Mouse (Mus musculus) liver, embryonic 12.5 days (tissue): Measurements from ENCODE around the gene Gm5089. TPM values are rescaled to one million over a fixed set of nuclear protein-coding genes. Genes with fewer than 3 reads are reported as not detected.

ENCODE experiments used
- ATAC-seq: fragments of 200-750 bp; cut with Nextera tagmentation; 2 replicates; pipeline ENCODE4 v1.8.0; 2017; ENCODE audit warnings: moderate number of reproducible peaks, mild to moderate bottlenecking, moderate library complexity
- H3K27ac ChIP-seq: fragments of 300-500 bp; sonication (generic); 2 replicates; pipeline ENCODE4 v1.5.1; 2016; ENCODE audit warnings: mild to moderate bottlenecking
- H3K27me3 ChIP-seq: fragments of 300-500 bp; sonication (generic); replicated peaks from 2 replicates; pipeline ENCODE4 v1.6.1; 2016; ENCODE audit warnings: mild to moderate bottlenecking, moderate library complexity
- H3K36me3 ChIP-seq: fragments of 300-500 bp; sonication (generic); 2 replicates; pipeline ENCODE4 v1.6.1; 2016; ENCODE audit warnings: mild to moderate bottlenecking, moderate library complexity
- H3K4me1 ChIP-seq: fragments of 300-500 bp; sonication (generic); 2 replicates; pipeline ENCODE4 v1.6.1; 2016
- H3K4me2 ChIP-seq: fragments of 300-500 bp; sonication (generic); 2 replicates; pipeline ENCODE4 v1.6.1; 2016; ENCODE audit warnings: mild to moderate bottlenecking, moderate library complexity
- H3K4me3 ChIP-seq: fragments of 300-500 bp; sonication (generic); 2 replicates; pipeline ENCODE4 v1.5.1; 2016; ENCODE audit warnings: mild to moderate bottlenecking, moderate library complexity
- H3K9ac ChIP-seq: fragments of 300-500 bp; sonication (generic); 2 replicates; pipeline ENCODE4 v1.6.1; 2016; ENCODE audit warnings: mild to moderate bottlenecking, moderate library complexity
- H3K9me3 ChIP-seq: fragments of 300-500 bp; sonication (generic); replicated peaks from 2 replicates; pipeline ENCODE4 v1.6.1; 2016; ENCODE audit warnings: mild to moderate bottlenecking, moderate library complexity
- WGBS: fragments of 180-500 bp; shearing (Covaris S2); methylation state at CpG from one replicate; pipeline ENCODE4 v1.1.7; 2016; ENCODE audit not compliant: insufficient replicate concordance; 5-methylcytosine and 5-hydroxymethylcytosine counted together
- polyA plus RNA-seq: library from polyadenylated mRNA; unstranded; fragments of >200 nt; fragmentation: Nextera tagmentation; extraction: Ambion mirVana; gene quantifications from 2 replicates; pipeline ENCODE4 v1.2.1, GENCODE M21; 2016

The Gm5089 gene
- polyA plus RNA-seq, 1 experiment from 2014 or later, result not detected

- H3K9me3 ChIP-seq, result no peaks in the 10 kb centered on the region
- no peak overlapping the region for H3K9ac ChIP-seq
- peak overlapping the region; percentile 36 for H3K4me3 ChIP-seq
- H3K4me2 ChIP-seq, result peak overlapping the region; percentile 63
- no peaks in the 10 kb centered on the region for H3K36me3 ChIP-seq
- H3K27me3 ChIP-seq, result peaks cover 100% of the 10 kb centered on the region
- H3K4me1 ChIP-seq, result peaks cover 20% of the 10 kb centered on the region
- WGBS, result 1% methylated on average over 64 of the region's 65 CpGs
- no peak overlapping the region for H3K27ac ChIP-seq
- ATAC-seq, result no peak
Measured at GRCm38 (mm10) chr14:122475557-122476040, 24.7 kb upstream of the Gm5089 start.

GRCm38 (mm10) chr14:122474891-122475556 is 24.1 kb upstream of the Gm5089 start, which contains the start of gene Zic2:
TSS of gene Zic2 (plus strand) at chr14:122475435.
- Histone ChIP-seq H3K27ac (no peak within 1 kb of the TSS), H3K4me1 (peaks cover 20% of the 10 kb centered on the region), H3K9ac (no peak within 1 kb of the TSS), H3K27me3 (peaks cover 100% of the 10 kb centered on the region), H3K4me3 (peak within 1 kb of the TSS; percentile 36), H3K9me3 (no peaks in the 10 kb centered on the region), H3K36me3 (no peaks in the 10 kb centered on the region), H3K4me2 (peak within 1 kb of the TSS; percentile 63)
- ATAC-seq, result no peak
- WGBS, result under 1% methylated on average over 51 of the region's 73 CpGs

- no peaks in the 10 kb centered on the region for H3K36me3 ChIP-seq
- H3K4me1 ChIP-seq, result peaks cover 20% of the 10 kb centered on the region
- H3K4me2 ChIP-seq, result peak overlapping the region; percentile 63
- ATAC-seq, result peak; percentile 47
- H3K27me3 ChIP-seq, result peaks cover 100% of the 10 kb centered on the region
- H3K4me3 ChIP-seq, result peak overlapping the region; percentile 36
- no peak overlapping the region for H3K9ac ChIP-seq
- no peak overlapping the region for H3K27ac ChIP-seq
- H3K9me3 ChIP-seq, result no peaks in the 10 kb centered on the region
- 2% methylated on average over 57 of the region's 57 CpGs for WGBS
Measured at GRCm38 (mm10) chr14:122474041-122474890, 23.4 kb upstream of the Gm5089 start.

DNA sequence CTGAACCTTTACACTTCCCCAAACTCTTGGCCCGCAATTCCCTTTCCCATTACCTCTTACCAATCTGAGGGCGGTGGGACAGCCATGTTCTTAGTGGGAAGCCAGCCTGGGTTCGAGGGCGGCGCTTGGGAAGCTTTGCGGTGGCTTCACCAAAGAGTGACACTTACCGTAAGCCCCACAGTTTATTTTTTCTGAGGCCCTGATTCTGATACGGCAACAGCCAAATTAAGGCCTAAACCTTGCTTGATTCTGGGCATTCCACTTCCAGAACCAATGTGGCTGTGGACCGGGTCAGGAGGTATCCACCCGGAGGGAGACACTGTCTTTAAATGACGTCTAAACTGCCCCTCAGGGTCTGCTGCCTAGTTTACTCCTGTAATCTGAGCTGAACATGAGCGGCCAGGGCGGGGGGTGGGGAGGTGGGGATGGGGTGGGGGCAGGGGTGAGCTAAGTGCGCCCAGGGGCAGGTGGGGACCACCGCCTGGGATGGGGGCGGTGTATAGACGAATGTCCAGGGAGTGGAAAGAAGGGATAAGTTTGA is 22.4 kb upstream of the Gm5089 start:
- no peak for ATAC-seq
- Histone ChIP-seq H3K27me3 (peaks cover 100% of the 10 kb centered on the region), H3K4me3 (no peak overlapping the region), H3K36me3 (no peaks in the 10 kb centered on the region), H3K4me1 (peaks cover 20% of the 10 kb centered on the region), H3K4me2 (no peak overlapping the region), H3K9ac (no peak overlapping the region), H3K27ac (no peak overlapping the region), H3K9me3 (no peaks in the 10 kb centered on the region)
- 1% methylated on average over 17 of the region's 17 CpGs for WGBS

GRCm38 (mm10) chr14:122472647-122473046 is 21.7 kb upstream of the Gm5089 start:
- Histone ChIP-seq H3K36me3 (no peaks in the 10 kb centered on the region), H3K9me3 (no peaks in the 10 kb centered on the region), H3K9ac (no peak overlapping the region), H3K4me2 (no peak overlapping the region), H3K27ac (no peak overlapping the region), H3K4me1 (peaks cover 20% of the 10 kb centered on the region), H3K27me3 (peaks cover 100% of the 10 kb centered on the region), H3K4me3 (no peak overlapping the region)
- ATAC-seq, result no peak
- WGBS, result under 1% methylated on average over 5 of the region's 5 CpGs

- H3K27ac ChIP-seq, result no peak overlapping the region
- H3K4me1 ChIP-seq, result peaks cover 20% of the 10 kb centered on the region
- ATAC-seq, result no peak
- WGBS, result 2% methylated on average over 13 of the region's 13 CpGs
- H3K27me3 ChIP-seq, result peaks cover 100% of the 10 kb centered on the region
- no peak overlapping the region for H3K4me3 ChIP-seq
- H3K9me3 ChIP-seq, result no peaks in the 10 kb centered on the region
- H3K36me3 ChIP-seq, result no peaks in the 10 kb centered on the region
- H3K9ac ChIP-seq, result no peak overlapping the region
- no peak overlapping the region for H3K4me2 ChIP-seq
Measured at GRCm38 (mm10) chr14:122472161-122472560, 21.2 kb upstream of the Gm5089 start.

DNA sequence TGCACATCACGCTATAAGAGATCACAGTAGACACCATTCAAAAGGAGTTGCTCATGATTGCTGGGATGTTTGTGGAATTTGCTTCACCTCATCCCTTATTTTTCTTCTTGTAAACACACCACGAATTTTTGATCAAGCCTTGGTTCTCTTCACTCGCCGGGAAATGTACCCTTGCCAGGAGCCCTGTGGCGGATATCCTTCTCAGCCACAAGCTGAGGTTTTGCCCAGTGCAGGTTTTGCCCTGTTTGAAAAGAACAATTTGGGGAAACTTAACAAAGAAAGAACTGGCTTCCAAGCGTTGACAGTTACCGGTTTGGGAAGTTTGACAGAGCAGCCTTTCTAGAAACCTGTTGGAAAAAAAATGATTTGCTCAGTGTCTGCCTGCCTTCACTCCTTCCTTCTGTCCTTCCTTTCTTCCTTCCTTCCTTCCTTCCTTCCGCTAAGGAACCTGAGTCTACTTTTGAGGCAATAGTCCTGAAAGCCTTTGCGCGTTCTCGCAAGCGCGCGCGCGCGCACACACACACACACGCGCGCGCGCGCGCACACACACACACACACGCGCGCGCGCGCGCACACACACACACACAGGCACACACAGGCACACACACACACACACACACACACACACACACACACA is 20.7 kb upstream of the Gm5089 start:
- H3K9me3 ChIP-seq, result no peaks in the 10 kb centered on the region
- ATAC-seq, result no peak
- peaks cover 20% of the 10 kb centered on the region for H3K4me1 ChIP-seq
- H3K4me2 ChIP-seq, result no peak overlapping the region
- H3K27ac ChIP-seq, result no peak overlapping the region
- 6% methylated on average over 31 of the region's 31 CpGs for WGBS
- H3K27me3 ChIP-seq, result peaks cover 100% of the 10 kb centered on the region
- H3K4me3 ChIP-seq, result no peak overlapping the region
- H3K9ac ChIP-seq, result no peak overlapping the region
- no peaks in the 10 kb centered on the region for H3K36me3 ChIP-seq

- H3K27ac ChIP-seq, result no peak overlapping the region
- no peaks in the 10 kb centered on the region for H3K36me3 ChIP-seq
- H3K9me3 ChIP-seq, result no peaks in the 10 kb centered on the region
- H3K9ac ChIP-seq, result no peak overlapping the region
- 3% methylated on average over 28 of the region's 28 CpGs for WGBS
- no peak overlapping the region for H3K4me3 ChIP-seq
- peaks cover 18% of the 10 kb centered on the region for H3K4me1 ChIP-seq
- peaks cover 100% of the 10 kb centered on the region for H3K27me3 ChIP-seq
- no peak for ATAC-seq
- H3K4me2 ChIP-seq, result no peak overlapping the region
Measured at GRCm38 (mm10) chr14:122468971-122469755, 18.2 kb upstream of the Gm5089 start.

DNA sequence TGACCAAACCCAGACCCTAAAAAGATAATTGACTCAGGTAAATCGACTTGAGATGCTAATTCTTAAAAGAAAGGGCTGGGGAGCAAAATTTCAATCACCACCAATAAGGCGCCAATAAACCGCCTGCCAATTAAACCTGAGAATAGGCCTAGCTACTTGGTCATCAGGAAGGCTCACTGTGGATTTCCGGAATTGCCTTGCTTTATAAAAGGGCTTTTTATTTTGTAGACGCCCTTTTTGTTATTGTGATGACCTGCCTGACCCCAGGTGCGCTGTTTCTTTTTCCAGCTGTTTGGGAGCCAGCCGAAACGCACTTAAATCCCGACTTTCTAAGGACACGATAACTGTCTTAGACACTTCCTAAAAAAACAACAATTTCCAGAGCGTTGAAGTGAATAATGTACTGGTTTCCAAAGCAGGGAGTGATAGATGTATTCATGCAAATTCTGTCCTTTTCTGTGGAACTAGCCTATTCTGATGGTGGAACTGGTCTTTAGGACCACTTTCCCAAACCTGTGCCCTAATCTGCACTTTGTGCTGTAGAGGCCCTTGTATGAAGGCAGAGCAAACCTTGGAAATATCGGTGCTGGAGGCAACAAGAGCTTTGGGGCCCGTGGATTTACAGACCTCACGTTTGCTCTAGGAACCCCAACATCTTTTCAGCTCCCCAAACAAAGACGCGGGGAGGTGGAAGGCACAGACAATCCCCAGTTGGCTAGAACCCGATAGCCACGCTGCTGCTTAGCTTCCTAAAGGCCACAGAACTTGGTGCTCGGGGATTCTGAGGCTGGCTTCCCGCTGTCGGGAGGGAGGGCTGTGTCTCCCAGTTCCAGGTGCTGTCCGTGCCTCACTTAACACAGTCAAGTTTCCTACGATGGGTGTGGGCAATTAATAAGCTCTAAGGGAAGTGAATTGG is 17.3 kb upstream of the Gm5089 start:
- Histone ChIP-seq H3K4me1 (peaks cover 25% of the 10 kb centered on the region), H3K4me2 (no peak overlapping the region), H3K36me3 (no peaks in the 10 kb centered on the region), H3K4me3 (no peak overlapping the region), H3K9me3 (no peaks in the 10 kb centered on the region), H3K9ac (no peak overlapping the region), H3K27me3 (peaks cover 100% of the 10 kb centered on the region), H3K27ac (no peak overlapping the region)
- WGBS, result 9% methylated on average over 23 of the region's 23 CpGs
- ATAC-seq, result no peak

DNA sequence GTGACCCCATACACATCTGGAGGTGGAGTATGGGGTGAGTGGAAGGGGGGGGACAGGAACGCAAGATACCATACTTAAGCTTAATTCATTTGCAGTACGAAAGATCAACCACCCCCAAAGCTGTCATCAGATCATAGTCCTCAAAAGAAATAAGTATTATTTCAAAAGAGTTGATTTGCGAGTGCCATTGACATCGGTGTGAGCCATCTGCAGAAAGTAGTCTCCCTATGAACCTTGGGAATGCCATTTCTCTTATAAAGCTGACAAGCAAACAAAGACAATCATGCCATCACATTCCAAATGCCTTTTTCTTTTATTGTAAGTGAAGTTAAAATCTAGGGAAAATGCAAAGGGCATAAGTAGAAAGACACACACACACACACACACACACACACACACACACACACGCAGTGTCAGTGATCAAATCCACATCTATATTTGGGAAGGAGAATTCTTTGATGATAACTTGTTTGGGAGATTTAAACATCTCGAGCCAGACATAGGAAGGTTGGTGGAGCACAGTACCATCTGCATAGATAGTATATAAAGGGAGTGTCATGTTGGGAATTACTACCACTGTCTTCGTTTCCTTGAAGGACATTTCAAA is 15.9 kb upstream of the Gm5089 start:
- no peak overlapping the region for H3K4me3 ChIP-seq
- WGBS, result 56% methylated on average over 7 of the region's 7 CpGs
- no peaks in the 10 kb centered on the region for H3K9me3 ChIP-seq
- H3K27me3 ChIP-seq, result peaks cover 100% of the 10 kb centered on the region
- H3K27ac ChIP-seq, result no peak overlapping the region
- no peak overlapping the region for H3K4me2 ChIP-seq
- ATAC-seq, result no peak
- no peaks in the 10 kb centered on the region for H3K36me3 ChIP-seq
- H3K9ac ChIP-seq, result no peak overlapping the region
- peaks cover 26% of the 10 kb centered on the region for H3K4me1 ChIP-seq
